Mouse (Mus musculus) liver, embryonic 14.5 days (tissue): ENCODE data around the gene Fdps. TPM values are rescaled to one million over a fixed set of nuclear protein-coding genes. Genes with fewer than 3 reads are reported as not detected.

Experiments
- ATAC-seq: fragments of 200-750 bp; cut with Nextera tagmentation; 2 replicates; pipeline ENCODE4 v1.8.0; 2017; ENCODE audit warnings: moderate number of reproducible peaks, mild to moderate bottlenecking, moderate library complexity; ENCODE audit not compliant: insufficient read depth
- DNase-seq, 3 experiments: peaks; one replicate each; pipeline ENCODE4 v3.0.0-alpha.2; 2012 to 2013; ENCODE audit warnings: low read depth in 3 of 3, low spot score in 3 of 3
- H3K27ac ChIP-seq: fragments of 300-500 bp; sonication (generic); 2 replicates; pipeline ENCODE4 v1.5.1; 2014; ENCODE audit warnings: moderate library complexity, mild to moderate bottlenecking, control low read depth, inconsistent platforms
- H3K27me3 ChIP-seq: fragments of 300-500 bp; sonication (generic); 2 replicates; pipeline ENCODE4 v1.6.1; 2014; ENCODE audit warnings: mild to moderate bottlenecking, low read length, moderate library complexity; ENCODE audit not compliant: control insufficient read depth, insufficient read depth
- H3K36me3 ChIP-seq: fragments of 300-500 bp; sonication (generic); replicated peaks from 2 replicates; pipeline ENCODE4 v1.6.1; 2014; ENCODE audit warnings: low read depth; ENCODE audit not compliant: control insufficient read depth, insufficient read depth
- H3K4me1 ChIP-seq, 2 experiments: fragments of 200-500 bp in 1 of 2; fragments of 300-500 bp in 1 of 2; sonication (generic) in 1 of 2; replicated peaks; 2 replicates each; pipeline ENCODE4 v1.6.1; 2012 to 2014; ENCODE audit warnings: antibody characterized with exemption in 1 of 2, inconsistent platforms in 1 of 2, low read length in 1 of 2; ENCODE audit not compliant: control insufficient read depth in 2 of 2, insufficient read depth in 2 of 2
- H3K4me2 ChIP-seq: fragments of 300-500 bp; sonication (generic); 2 replicates; pipeline ENCODE4 v1.6.1; 2014; ENCODE audit warnings: low read depth, mild to moderate bottlenecking, control low read depth, moderate library complexity
- H3K4me3 ChIP-seq, 2 experiments: fragments of 200-500 bp in 1 of 2; fragments of 300-500 bp in 1 of 2; sonication (generic) in 1 of 2; 2 replicates each; pipeline ENCODE4 v1.5.1; 2012 to 2014; ENCODE audit warnings: low read depth in 2 of 2, low read length in 2 of 2, mild to moderate bottlenecking in 2 of 2, control low read depth in 1 of 2, inconsistent platforms in 1 of 2, moderate library complexity in 1 of 2; ENCODE audit not compliant: insufficient read depth in 1 of 2
- H3K9ac ChIP-seq: fragments of 300-500 bp; sonication (generic); replicated peaks from 2 replicates; pipeline ENCODE4 v1.6.1; 2014; ENCODE audit warnings: mild to moderate bottlenecking, control low read depth, moderate library complexity
- H3K9me3 ChIP-seq: fragments of 300-500 bp; sonication (generic); 2 replicates; pipeline ENCODE4 v1.6.1; 2016; ENCODE audit warnings: low read length, mixed read lengths; ENCODE audit not compliant: control insufficient read depth
- CTCF ChIP-seq: IDR thresholded peaks from 2 replicates; pipeline ENCODE4 v1.5.1; 2016; ENCODE audit warnings: antibody characterized with exemption, low read depth, control low read depth
- EP300 ChIP-seq: IDR thresholded peaks from 2 replicates; pipeline ENCODE4 v1.6.1; 2016; ENCODE audit warnings: antibody characterized with exemption, low read depth
- WGBS: fragments of 180-500 bp; shearing (Covaris S2); extraction: QIAGEN DNeasy Blood & Tissue Kit; methylation state at CpG from one replicate; pipeline ENCODE4 v1.1.7; 2014; ENCODE audit not compliant: insufficient replicate concordance; 5-methylcytosine and 5-hydroxymethylcytosine counted together
- polyA plus RNA-seq, 2 experiments: library from polyadenylated mRNA; depleted of rRNA in 1 of 2; stranded (reverse) in 1 of 2; unstranded in 1 of 2; fragments of >200 nt; fragmentation: Nextera tagmentation in 1 of 2; extraction: Ambion mirVana in 1 of 2; gene quantifications; 2 replicates each; pipeline versions ENCODE4 v1.2.1 to v1.2.3; 2012 to 2014

Gene Fdps
- polyA plus RNA-seq, 2 experiments = 131 to 238 TPM

DNA sequence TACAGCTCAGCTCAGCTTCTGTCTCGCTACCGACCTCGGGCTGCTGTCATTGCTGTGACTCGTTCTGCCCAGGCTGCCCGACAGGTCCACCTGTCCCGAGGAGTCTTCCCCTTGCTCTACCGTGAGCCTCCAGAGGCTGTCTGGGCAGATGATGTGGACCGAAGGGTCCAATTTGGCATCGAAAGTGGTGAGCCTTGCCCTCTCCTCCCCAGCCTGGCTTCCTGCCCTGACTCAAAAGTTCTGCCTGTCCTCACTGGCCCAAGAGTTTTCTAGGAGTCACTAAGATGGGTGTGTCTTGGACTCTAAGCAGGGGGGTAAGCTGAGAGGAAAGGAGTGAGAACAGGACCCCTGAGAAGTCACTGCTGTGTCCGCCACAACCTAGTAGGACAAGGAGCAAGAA lies 43.1 kb upstream of the Fdps start:
- ATAC-seq = no peak
- H3K27me3 ChIP-seq = no peaks in the 10 kb centered on the region; the same call in 1 of the 2 replicates
- no peak overlapping the region for H3K4me3 ChIP-seq
- H3K4me2 ChIP-seq = no peak overlapping the region
- H3K36me3 ChIP-seq = peaks cover 68% of the 10 kb centered on the region
- DNase-seq = no peak
- H3K9ac ChIP-seq = no peak overlapping the region
- TF ChIP-seq CTCF (no peak), EP300 (no peak)
- no peaks in the 10 kb centered on the region for H3K9me3 ChIP-seq
- H3K4me1 ChIP-seq = peaks cover 14 to 15% of the 10 kb centered on the region in 2 experiments
- 77% methylated on average over 10 of the region's 10 CpGs for WGBS
- H3K27ac ChIP-seq = no peak overlapping the region

DNA sequence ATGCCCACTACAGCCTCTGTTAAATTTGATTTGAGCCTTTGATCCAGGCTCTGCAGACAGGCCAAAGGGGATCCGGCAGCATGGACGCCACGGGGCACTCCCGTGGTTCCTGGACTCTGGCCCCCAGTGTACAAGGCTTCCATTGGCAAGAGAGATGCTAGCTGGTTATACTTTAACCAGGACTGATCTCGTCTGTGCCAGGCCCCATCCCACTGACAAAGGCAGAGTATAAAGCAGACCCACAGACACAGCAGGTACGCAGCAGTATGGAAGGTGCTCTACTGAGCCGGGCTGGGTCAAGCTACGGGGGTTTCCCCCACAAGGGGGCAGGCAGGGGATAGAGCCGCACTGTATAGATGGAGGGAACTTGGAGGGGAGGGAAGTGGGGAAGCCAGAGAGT lies 34.6 kb upstream of the Fdps start:
- H3K9ac ChIP-seq = peak overlapping the region; percentile 82
- no peaks in the 10 kb centered on the region for H3K9me3 ChIP-seq
- H3K27me3 ChIP-seq = no peaks in the 10 kb centered on the region
- peak overlapping the region; percentile 87 for H3K27ac ChIP-seq
- peaks cover 39% of the 10 kb centered on the region for H3K36me3 ChIP-seq
- 5% methylated on average over 9 of the region's 9 CpGs for WGBS
- peak overlapping the region; percentile 87 for H3K4me3 ChIP-seq
- DNase-seq (peak in 2 of 3 experiments; percentile 52 to 59), ATAC-seq (peak; percentile 42)
- H3K4me2 ChIP-seq = peak overlapping the region; percentile 88
- peaks cover 42 to 54% of the 10 kb centered on the region in 2 experiments for H3K4me1 ChIP-seq
- peak; percentile 80 for TF ChIP-seq CTCF
- no peak for TF ChIP-seq EP300

DNA sequence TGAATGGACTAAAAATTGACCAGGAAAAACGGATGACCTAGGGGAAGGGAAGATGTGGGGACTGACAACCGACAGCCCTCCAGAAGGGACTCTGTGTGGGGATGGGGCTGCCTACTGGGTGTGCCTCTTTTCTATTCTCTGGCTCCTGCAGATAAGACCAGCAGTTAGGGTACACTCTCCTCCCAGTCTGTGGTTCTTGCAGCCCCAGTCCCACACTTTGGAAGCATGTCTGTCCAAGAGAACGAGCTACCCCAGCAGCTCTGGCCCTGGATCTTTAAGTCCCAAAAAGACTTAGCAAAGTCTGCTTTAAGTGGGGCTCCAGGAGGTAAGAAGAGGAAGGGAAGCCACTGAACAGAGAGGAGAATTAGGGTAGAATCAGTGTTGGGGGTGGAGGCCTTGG lies 34.2 kb upstream of the Fdps start, which contains the start of gene Pklr:
Gene Pklr (plus strand): TSS at position 185 of the 400 bp plus-strand sequence.
- Histone ChIP-seq H3K9ac (peak within 1 kb of the TSS; percentile 82), H3K4me2 (peak within 1 kb of the TSS; percentile 88), H3K27ac (peak within 1 kb of the TSS; percentile 87), H3K9me3 (no peaks in the 10 kb centered on the region), H3K27me3 (no peaks in the 10 kb centered on the region), H3K4me1 (peaks cover 42 to 54% of the 10 kb centered on the region in 2 experiments), H3K36me3 (peaks cover 35% of the 10 kb centered on the region), H3K4me3 (peak within 1 kb of the TSS; percentile 87)
- peak; percentile 58 for ATAC-seq
- WGBS = 6% methylated on average over 3 of the region's 3 CpGs
- TF ChIP-seq EP300 = peak; percentile 76
- TF ChIP-seq CTCF = no peak
- DNase-seq = peak; percentile 58 to 64 (median 63)

DNA sequence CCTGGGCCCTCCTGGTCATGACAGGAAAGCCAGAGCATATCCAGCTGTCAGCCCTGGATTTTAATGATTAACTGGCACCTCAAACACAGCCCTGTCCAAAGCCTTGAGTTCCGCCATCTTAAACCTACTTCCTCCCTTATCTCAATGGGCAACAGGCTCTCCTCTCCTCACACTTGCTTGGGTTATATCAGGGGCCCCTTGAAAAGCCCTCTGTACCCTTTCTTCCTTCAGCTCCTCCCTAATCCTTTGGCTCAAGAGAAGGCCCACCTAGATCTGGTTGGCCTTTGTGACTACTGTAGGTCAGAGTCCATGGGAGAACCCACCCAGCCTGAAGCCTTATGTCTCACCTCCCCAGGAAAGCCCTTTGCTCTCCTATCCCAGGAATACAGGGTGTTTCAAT lies 32.0 kb upstream of the Fdps start:
- Histone ChIP-seq H3K36me3 (peaks cover 14% of the 10 kb centered on the region), H3K4me1 (peaks cover 43 to 52% of the 10 kb centered on the region in 2 experiments), H3K9me3 (no peaks in the 10 kb centered on the region), H3K27me3 (no peaks in the 10 kb centered on the region), H3K4me3 (peak overlapping the region; percentile 3 to 14; a peak in 1 of 4 replicates), H3K27ac (peak overlapping the region; percentile 87), H3K9ac (peak overlapping the region; percentile 64), H3K4me2 (peak overlapping the region; percentile 68)
- TF ChIP-seq EP300 (peak; percentile 47), CTCF (no peak)
- 23% methylated on average over 1 of the region's 1 CpGs for WGBS
- ATAC-seq (peak; percentile 4; the same call in 1 of the 2 replicates), DNase-seq (no peak)

DNA sequence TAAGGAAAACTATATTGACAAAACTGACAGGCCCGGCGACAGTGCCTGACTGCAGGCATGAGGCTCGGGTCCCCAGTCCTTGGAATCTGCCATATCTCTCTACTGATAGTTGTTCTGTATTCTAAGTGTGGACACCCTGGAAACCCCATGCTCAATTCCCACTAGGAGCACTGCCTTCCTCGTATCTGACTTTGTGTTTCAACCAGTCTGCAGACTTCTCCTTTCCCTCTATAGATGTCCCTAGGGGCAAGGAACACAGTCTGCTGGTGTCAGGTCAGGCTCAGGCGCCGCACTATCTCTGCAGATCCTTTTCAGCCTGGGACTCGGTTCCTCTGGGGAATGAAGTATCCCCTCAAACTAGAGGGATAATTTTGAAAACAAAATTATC lies 31.3 kb upstream of the Fdps start:
- no peak for TF ChIP-seq CTCF
- TF ChIP-seq EP300 = no peak
- peak overlapping the region; percentile 48 to 57; a peak in 3 of 4 replicates for H3K4me3 ChIP-seq
- DNase-seq (no peak), ATAC-seq (no peak)
- 26% methylated on average over 7 of the region's 7 CpGs for WGBS
- no peaks in the 10 kb centered on the region for H3K9me3 ChIP-seq
- H3K4me2 ChIP-seq = peak overlapping the region; percentile 68
- peaks cover 47 to 54% of the 10 kb centered on the region in 2 experiments for H3K4me1 ChIP-seq
- H3K27me3 ChIP-seq = no peaks in the 10 kb centered on the region
- H3K9ac ChIP-seq = peak overlapping the region; percentile 64
- peaks cover 9% of the 10 kb centered on the region for H3K36me3 ChIP-seq
- H3K27ac ChIP-seq = peak overlapping the region; percentile 87
